Mouse (Mus musculus) cerebellum, adult 2 months (tissue): Measurements from ENCODE around the gene Cldnd2.

ENCODE experiments used
- CTCF ChIP-seq: fragments of 200-500 bp; IDR thresholded peaks from 2 replicates; pipeline ENCODE4 v1.5.1; 2011; ENCODE audit warnings: low read depth, mild to moderate bottlenecking, control low read depth, low read length, moderate library complexity, borderline replicate concordance; ENCODE audit not compliant: insufficient read depth
- POLR2A ChIP-seq: fragments of 200-500 bp; IDR thresholded peaks from 2 replicates; pipeline ENCODE4 v1.6.1; 2011; ENCODE audit warnings: low read length, control low read depth, borderline replicate concordance; ENCODE audit not compliant: insufficient read depth

- TF ChIP-seq CTCF (no peak), POLR2A (no peak)
Observed at GRCm38 (mm10) chr7:43483236-43483635, 42.7 kb downstream of the Cldnd2 start.
